In genomic region chr5:52920251-52920650, GRCm38 (mm10) we compare ENCODE assay signal across 24 mouse cellular contexts.
DNase-seq lines count a peak whose midpoint lies in the region; ATAC-seq and TF ChIP-seq lines count a peak whose summit lies in the region.
"Had no signal": no experiment of that assay in that cellular context is flagged by ENCODE, and none has a peak within 500 bp of the region (broad histone marks: within the 10 kb centered on the region; RNA-seq: fewer than 3 reads in every experiment).

No protein-coding gene starts in this region.

- H3K36me3 ChIP-seq in hindbrain, postnatal 0 days (ENCODE audit: insufficient read depth, low read length), result no peaks in the 10 kb centered on the region
- no peaks in the 10 kb centered on the region for H3K36me3 ChIP-seq in hindbrain, embryonic 12.5 days
- H3K36me3 ChIP-seq in lung, embryonic 16.5 days (ENCODE audit: control insufficient read depth, insufficient read depth, low read length), result no peaks in the 10 kb centered on the region
- H3K36me3 ChIP-seq: embryonic facial prominence, embryonic 12.5 days; embryonic facial prominence, embryonic 15.5 days; heart, embryonic 10.5 days; hindbrain, embryonic 13.5 days had no signal

- no peak overlapping the region for H3K9ac ChIP-seq in hindbrain, postnatal 0 days (replicated peaks; ENCODE audit: low read length)
- no peak overlapping the region for H3K9ac ChIP-seq in hindbrain, embryonic 12.5 days
- no peak overlapping the region for H3K9ac ChIP-seq in lung, embryonic 16.5 days (ENCODE audit: low read length)
- H3K9ac ChIP-seq: embryonic facial prominence, embryonic 12.5 days; embryonic facial prominence, embryonic 15.5 days; forebrain, postnatal 0 days; hindbrain, embryonic 13.5 days had no signal

- TF ChIP-seq CTCF in hindbrain, postnatal 0 days (IDR thresholded peaks at IDR 0.05; ENCODE audit: low read depth), result no peak

- H3K27ac ChIP-seq in hindbrain, postnatal 0 days, result no peak overlapping the region; the same call in 1 of the 2 replicates
- no peak overlapping the region for H3K27ac ChIP-seq in hindbrain, embryonic 12.5 days
- H3K27ac ChIP-seq in lung, embryonic 16.5 days (ENCODE audit: low read length), result peak overlapping the region; percentile 73
- H3K27ac ChIP-seq: embryonic facial prominence, embryonic 12.5 days; embryonic facial prominence, embryonic 15.5 days; gastrocnemius, adult 2 months; heart, adult 2 months; heart, embryonic 10.5 days; hindbrain, embryonic 13.5 days had no signal

- no peak overlapping the region for H3K4me3 ChIP-seq in hindbrain, postnatal 0 days (ENCODE audit: low read length)
- no peak overlapping the region for H3K4me3 ChIP-seq in hindbrain, embryonic 12.5 days
- no peak overlapping the region for H3K4me3 ChIP-seq in lung, embryonic 16.5 days (ENCODE audit: low read length)
- H3K4me3 ChIP-seq: embryonic facial prominence, embryonic 12.5 days; embryonic facial prominence, embryonic 15.5 days; gastrocnemius, adult 2 months; heart, adult 2 months; heart, embryonic 10.5 days; hindbrain, embryonic 13.5 days had no signal

- peak; percentile 29; the same call in 1 of the 2 replicates for ATAC-seq in hindbrain, postnatal 0 days
- no peak for ATAC-seq in hindbrain, embryonic 12.5 days (ENCODE audit: low FRiP score)
- ATAC-seq in lung, embryonic 16.5 days (ENCODE audit: low read depth), result peak; percentile 89
- ATAC-seq: CD4-positive, CD25-positive, alpha-beta regulatory T cell, adult 4 months; forebrain, embryonic 14.5 days; forebrain, postnatal 0 days; hindbrain, embryonic 16.5 days had no signal

- H3K27me3 ChIP-seq in hindbrain, postnatal 0 days (ENCODE audit: insufficient read depth, low read length), result no peaks in the 10 kb centered on the region
- no peaks in the 10 kb centered on the region for H3K27me3 ChIP-seq in hindbrain, embryonic 12.5 days
- no peaks in the 10 kb centered on the region for H3K27me3 ChIP-seq in lung, embryonic 16.5 days (ENCODE audit: control insufficient read depth, insufficient read depth, low read depth, low read length)
- H3K27me3 ChIP-seq: embryonic facial prominence, embryonic 12.5 days; embryonic facial prominence, embryonic 15.5 days; hindbrain, embryonic 13.5 days had no signal

- H3K4me1 ChIP-seq in hindbrain, postnatal 0 days (ENCODE audit: insufficient read depth, low read length), result no peaks in the 10 kb centered on the region
- no peaks in the 10 kb centered on the region for H3K4me1 ChIP-seq in hindbrain, embryonic 12.5 days
- H3K4me1 ChIP-seq in lung, embryonic 16.5 days (replicated peaks; ENCODE audit: control insufficient read depth, insufficient read depth, low read length), result peaks cover 6% of the 10 kb centered on the region
- H3K4me1 ChIP-seq: embryonic facial prominence, embryonic 12.5 days; embryonic facial prominence, embryonic 15.5 days; heart, embryonic 10.5 days had no signal

- H3K4me2 ChIP-seq in hindbrain, postnatal 0 days (ENCODE audit: low read depth, low read length), result no peak overlapping the region
- no peak overlapping the region for H3K4me2 ChIP-seq in hindbrain, embryonic 12.5 days (replicated peaks)
- peak overlapping the region; percentile 28 for H3K4me2 ChIP-seq in lung, embryonic 16.5 days (ENCODE audit: low read depth, low read length)
- H3K4me2 ChIP-seq: embryonic facial prominence, embryonic 12.5 days; embryonic facial prominence, embryonic 15.5 days; hindbrain, embryonic 13.5 days had no signal

- WGBS in hindbrain, postnatal 0 days, result 81% methylated on average over 3 of the region's 3 CpGs
- WGBS in hindbrain, embryonic 12.5 days, result 91% methylated on average over 3 of the region's 3 CpGs
- WGBS in lung, embryonic 16.5 days, result 51% methylated on average over 3 of the region's 3 CpGs

- no peaks in the 10 kb centered on the region for H3K9me3 ChIP-seq in hindbrain, postnatal 0 days (ENCODE audit: low read length)
- H3K9me3 ChIP-seq in hindbrain, embryonic 12.5 days (replicated peaks), result no peaks in the 10 kb centered on the region
- no peaks in the 10 kb centered on the region for H3K9me3 ChIP-seq in lung, embryonic 16.5 days (ENCODE audit: control insufficient read depth, low read length)
- H3K9me3 ChIP-seq: embryonic facial prominence, embryonic 12.5 days; embryonic facial prominence, embryonic 15.5 days; heart, embryonic 10.5 days; hindbrain, embryonic 13.5 days had no signal

- no peak for DNase-seq in hindbrain, postnatal 0 days (ENCODE audit: low spot score)
- DNase-seq in lung, postnatal 25 days (ENCODE audit: low spot score), result no peak
- DNase-seq in lung, postnatal 10 days, result peak; percentile 69
- DNase-seq in lung, postnatal 36 days, result peak; percentile 25
- DNase-seq in spleen, adult 12 weeks (ENCODE audit: low spot score), result no peak
- no peak for DNase-seq in layer of hippocampus, postnatal 14 days (ENCODE audit: low spot score in 2 of 2)
- DNase-seq: adrenal gland, adult 8-10 months; adrenal gland, postnatal 25 days; cerebellum, adult 18-20 months; cerebellum, adult 9-10 months; cerebellum, postnatal 25 days; forebrain, postnatal 0 days; gastrocnemius, adult 2 months; gastrocnemius, postnatal 25 days; heart, adult 2 months had no signal

Comparison
In these comparisons a context has a peak if more than half of its experiments do, and no peak if none do; other contexts are left out.
1. DNase-seq: peak in lung, postnatal 10 days (single experiment) and lung, postnatal 36 days (single experiment); none in hindbrain, postnatal 0 days (single experiment), lung, postnatal 25 days (single experiment), spleen, adult 12 weeks (single experiment) and layer of hippocampus, postnatal 14 days (0 of 2).